Mouse (Mus musculus) heart, embryonic 12.5 days (tissue): Measurements from ENCODE around the gene Eml1. TPM values are rescaled to one million over a fixed set of nuclear protein-coding genes. Genes with fewer than 3 reads are reported as not detected.

Experiments
- ATAC-seq: fragments of 200-750 bp; cut with Nextera tagmentation; 2 replicates; pipeline ENCODE4 v1.8.0; 2017; ENCODE audit warnings: moderate TSS enrichment, moderate library complexity; ENCODE audit not compliant: insufficient number of reproducible peaks, low FRiP score
- H3K27ac ChIP-seq: fragments of 300-500 bp; sonication (generic); 2 replicates; pipeline ENCODE4 v1.5.1; 2016; ENCODE audit warnings: mild to moderate bottlenecking, moderate library complexity; ENCODE audit not compliant: poor library complexity, severe bottlenecking
- H3K27me3 ChIP-seq: fragments of 300-500 bp; sonication (generic); replicated peaks from 2 replicates; pipeline ENCODE4 v1.6.1; 2016; ENCODE audit warnings: mild to moderate bottlenecking, moderate library complexity
- H3K36me3 ChIP-seq: fragments of 300-500 bp; sonication (generic); 2 replicates; pipeline ENCODE4 v1.6.1; 2016; ENCODE audit warnings: mild to moderate bottlenecking, moderate library complexity
- H3K4me1 ChIP-seq: fragments of 300-500 bp; sonication (generic); replicated peaks from 2 replicates; pipeline ENCODE4 v1.6.1; 2016; ENCODE audit warnings: mild to moderate bottlenecking
- H3K4me2 ChIP-seq: fragments of 300-500 bp; sonication (generic); 2 replicates; pipeline ENCODE4 v1.6.1; 2016; ENCODE audit warnings: mild to moderate bottlenecking, moderate library complexity
- H3K4me3 ChIP-seq: fragments of 300-500 bp; sonication (generic); 2 replicates; pipeline ENCODE4 v1.5.1; 2016; ENCODE audit warnings: mild to moderate bottlenecking
- H3K9ac ChIP-seq: fragments of 300-500 bp; sonication (generic); 2 replicates; pipeline ENCODE4 v1.6.1; 2016; ENCODE audit warnings: mild to moderate bottlenecking, moderate library complexity
- H3K9me3 ChIP-seq: fragments of 300-500 bp; sonication (generic); replicated peaks from 2 replicates; pipeline ENCODE4 v1.6.1; 2016; ENCODE audit warnings: mild to moderate bottlenecking, moderate library complexity
- WGBS: fragments of 180-500 bp; shearing (Covaris S2); methylation state at CpG from one replicate; pipeline ENCODE4 v1.1.7; 2016; 5-methylcytosine and 5-hydroxymethylcytosine counted together
- polyA plus RNA-seq: library from polyadenylated mRNA; unstranded; fragments of >200 nt; fragmentation: Nextera tagmentation; extraction: Ambion mirVana; gene quantifications from 2 replicates; pipeline ENCODE4 v1.2.1, GENCODE M21; 2016

The Eml1 gene
- polyA plus RNA-seq, 1 experiment from 2014 or later = 49.5 TPM

DNA sequence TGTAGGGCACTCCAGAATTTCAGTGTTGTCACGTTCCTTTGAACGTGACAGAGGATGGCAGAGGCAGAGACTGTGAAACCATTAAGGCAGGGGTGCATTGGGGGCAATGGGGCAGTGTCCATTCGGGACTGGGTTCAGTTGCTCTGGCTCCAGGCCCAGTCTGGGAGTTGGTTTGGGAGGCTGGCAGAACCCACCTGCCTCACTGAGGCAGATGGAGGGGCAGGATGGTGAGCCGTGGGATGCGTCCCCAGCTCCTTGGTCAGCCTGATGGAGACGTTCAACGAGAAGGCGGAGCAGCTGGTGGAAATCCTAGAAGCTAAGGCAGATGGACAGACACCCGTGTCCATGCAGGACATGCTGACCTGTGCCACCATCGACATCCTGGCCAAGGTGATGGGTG lies 19.8 kb upstream of the Eml1 start:
- H3K9me3 ChIP-seq = peaks cover 3% of the 10 kb centered on the region
- H3K9ac ChIP-seq = no peak overlapping the region
- ATAC-seq = no peak
- no peaks in the 10 kb centered on the region for H3K36me3 ChIP-seq
- H3K4me2 ChIP-seq = no peak overlapping the region
- H3K27ac ChIP-seq = no peak overlapping the region
- no peak overlapping the region for H3K4me3 ChIP-seq
- H3K4me1 ChIP-seq = peaks cover 7% of the 10 kb centered on the region; the same call in 1 of the 2 replicates
- peaks cover 69% of the 10 kb centered on the region for H3K27me3 ChIP-seq
- 81% methylated on average over 10 of the region's 10 CpGs for WGBS

DNA sequence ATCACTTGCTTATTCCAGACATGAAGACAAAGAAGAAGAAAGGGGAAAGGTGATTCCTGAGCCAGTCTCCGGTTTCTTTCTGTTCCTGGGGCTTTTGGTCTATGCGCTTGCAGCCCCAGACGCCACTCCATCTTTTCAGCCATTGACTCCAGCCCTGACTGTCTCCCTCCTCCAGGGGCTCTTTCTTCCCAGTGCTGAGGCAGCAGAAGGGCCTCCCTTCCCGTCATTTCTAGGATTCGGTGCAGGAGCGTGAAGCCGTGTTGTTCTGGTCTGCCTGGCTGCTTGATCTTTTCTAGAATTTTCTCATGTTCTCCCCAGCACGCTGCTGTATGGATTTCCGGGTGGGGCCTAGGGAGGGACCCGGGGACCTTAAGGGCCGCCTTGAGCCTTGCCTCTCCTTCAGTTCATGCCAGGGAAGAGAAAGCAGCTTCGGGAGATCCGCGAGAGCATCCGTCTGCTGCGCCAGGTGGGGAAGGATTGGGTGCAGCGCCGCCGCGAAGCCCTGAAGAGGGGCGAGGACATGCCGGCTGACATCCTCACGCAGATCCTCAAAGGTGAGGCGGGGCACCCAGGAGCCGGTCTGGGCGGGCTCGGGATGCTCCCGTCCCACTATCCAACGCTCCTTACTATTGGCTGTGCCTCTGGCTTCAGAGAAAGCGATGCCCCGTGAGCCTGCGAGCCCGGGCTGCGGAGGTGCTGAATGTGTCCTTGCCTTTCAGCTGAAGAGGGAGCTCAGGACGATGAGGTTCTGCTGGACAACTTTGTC lies 18.2 kb upstream of the Eml1 start:
- H3K4me3 ChIP-seq = peak overlapping the region; percentile 29
- H3K9me3 ChIP-seq = peaks cover 5% of the 10 kb centered on the region
- H3K4me2 ChIP-seq = peak overlapping the region; percentile 66
- peaks cover 71% of the 10 kb centered on the region for H3K27me3 ChIP-seq
- no peaks in the 10 kb centered on the region for H3K36me3 ChIP-seq
- 9% methylated on average over 35 of the region's 35 CpGs for WGBS
- peaks cover 7% of the 10 kb centered on the region; the same call in 1 of the 2 replicates for H3K4me1 ChIP-seq
- peak overlapping the region; percentile 40; the same call in 1 of the 2 replicates for H3K9ac ChIP-seq
- ATAC-seq = no peak
- no peak overlapping the region for H3K27ac ChIP-seq

DNA sequence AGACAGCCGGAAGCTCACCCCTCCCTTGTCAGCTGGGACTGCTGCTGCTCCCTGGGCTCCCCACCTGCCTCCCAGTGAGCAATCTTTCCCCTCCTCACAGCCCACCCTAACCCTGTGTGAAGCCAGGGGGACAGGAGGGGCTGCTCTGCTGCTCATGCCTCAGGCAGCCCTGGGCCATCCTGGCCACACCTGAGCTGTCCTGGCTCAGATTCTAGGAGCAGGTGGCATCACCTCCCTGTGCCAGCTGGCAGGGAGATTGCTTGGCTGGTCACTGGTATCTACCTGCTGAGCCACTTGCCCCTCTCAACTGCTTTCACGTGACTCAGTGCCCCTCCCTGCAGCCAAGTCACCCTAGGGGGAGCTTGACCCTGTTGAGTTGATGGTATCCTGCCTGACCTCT lies 16.5 kb upstream of the Eml1 start:
- Histone ChIP-seq H3K4me2 (no peak overlapping the region), H3K4me3 (no peak overlapping the region), H3K9ac (no peak overlapping the region), H3K27me3 (peaks cover 65% of the 10 kb centered on the region), H3K36me3 (no peaks in the 10 kb centered on the region), H3K27ac (no peak overlapping the region), H3K4me1 (peaks cover 7% of the 10 kb centered on the region; the same call in 1 of the 2 replicates), H3K9me3 (peaks cover 5% of the 10 kb centered on the region)
- ATAC-seq = peak; percentile 58; the same call in 1 of the 2 replicates
- WGBS = 59% methylated on average over 2 of the region's 2 CpGs

DNA sequence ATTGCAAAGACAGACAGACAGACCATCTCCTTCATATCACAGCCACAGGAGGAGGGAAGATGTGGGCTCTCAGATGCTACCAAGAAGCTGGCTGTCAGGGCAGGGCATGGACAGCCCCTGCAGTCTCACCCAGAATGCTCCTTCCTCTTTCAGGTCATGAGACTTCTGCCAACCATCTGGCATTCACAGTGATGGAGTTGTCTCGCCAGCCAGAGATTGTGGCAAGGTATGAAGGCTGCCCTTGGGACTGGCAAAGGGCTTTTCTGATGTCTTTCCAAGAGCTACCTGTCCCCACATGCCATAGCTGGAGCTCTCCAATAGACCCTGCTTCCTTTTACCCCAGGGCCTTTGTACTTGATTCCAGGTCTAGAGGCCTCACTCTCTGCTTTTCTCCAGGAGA lies 15.5 kb upstream of the Eml1 start:
- H3K9me3 ChIP-seq = peaks cover 5% of the 10 kb centered on the region
- peaks cover 55% of the 10 kb centered on the region for H3K27me3 ChIP-seq
- no peak for ATAC-seq
- H3K9ac ChIP-seq = no peak overlapping the region
- H3K27ac ChIP-seq = no peak overlapping the region
- WGBS = 69% methylated on average over 1 of the region's 1 CpGs
- H3K4me1 ChIP-seq = peaks cover 7% of the 10 kb centered on the region; the same call in 1 of the 2 replicates
- H3K4me3 ChIP-seq = no peak overlapping the region
- H3K36me3 ChIP-seq = no peaks in the 10 kb centered on the region
- no peak overlapping the region for H3K4me2 ChIP-seq

DNA sequence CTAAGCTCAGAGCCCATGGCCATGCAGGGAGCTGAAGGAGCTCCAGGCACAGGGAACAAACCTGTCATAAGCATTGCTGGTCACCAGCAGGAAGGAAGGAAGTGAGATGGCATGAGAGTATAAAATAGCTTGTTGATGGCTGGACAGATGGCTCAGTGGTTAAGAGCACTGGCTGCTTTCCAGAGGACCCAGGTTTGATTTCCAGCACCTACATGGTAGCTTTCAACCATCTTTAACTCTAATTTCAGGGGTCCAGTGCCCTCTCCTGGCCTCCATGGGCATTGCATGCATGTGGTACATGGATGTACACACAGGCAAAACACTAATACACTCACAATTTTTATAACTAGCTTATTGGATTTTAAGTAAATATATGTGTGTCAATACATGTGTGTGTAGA lies 14.8 kb upstream of the Eml1 start:
- Histone ChIP-seq H3K4me2 (no peak overlapping the region), H3K27ac (no peak overlapping the region), H3K27me3 (peaks cover 51% of the 10 kb centered on the region), H3K9me3 (peaks cover 5% of the 10 kb centered on the region), H3K36me3 (no peaks in the 10 kb centered on the region), H3K4me3 (no peak overlapping the region), H3K4me1 (peaks cover 7% of the 10 kb centered on the region; the same call in 1 of the 2 replicates), H3K9ac (no peak overlapping the region)
- ATAC-seq = no peak

DNA sequence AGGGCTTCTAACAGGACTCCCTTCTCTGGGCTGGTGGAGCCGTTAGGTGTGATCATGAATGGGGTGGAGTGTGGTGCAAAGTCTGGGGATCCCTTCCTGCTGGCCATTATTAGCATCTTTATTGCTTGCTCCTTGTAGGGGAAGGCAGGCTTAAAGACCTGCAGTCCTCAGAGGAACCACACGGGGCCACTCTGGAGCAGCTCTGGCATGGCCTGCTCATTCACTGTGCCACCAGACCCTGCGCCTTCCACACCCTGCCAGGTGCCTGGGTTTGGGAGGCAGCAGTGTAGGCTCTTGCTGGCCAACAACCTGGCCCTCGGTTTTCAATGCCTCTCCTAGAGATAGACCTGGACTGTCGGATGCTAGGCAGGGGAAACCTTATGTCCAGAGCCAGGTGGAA lies 7.0 kb upstream of the Eml1 start:
- H3K9ac ChIP-seq = no peak overlapping the region
- no peak overlapping the region for H3K4me2 ChIP-seq
- H3K4me3 ChIP-seq = no peak overlapping the region
- WGBS = 4% methylated on average over 5 of the region's 5 CpGs
- H3K27me3 ChIP-seq = peaks cover 9% of the 10 kb centered on the region; the same call in 1 of the 2 replicates
- peak; percentile 48; the same call in 1 of the 2 replicates for ATAC-seq
- no peaks in the 10 kb centered on the region for H3K36me3 ChIP-seq
- H3K9me3 ChIP-seq = no peaks in the 10 kb centered on the region
- peaks cover 5% of the 10 kb centered on the region for H3K4me1 ChIP-seq
- no peak overlapping the region for H3K27ac ChIP-seq

DNA sequence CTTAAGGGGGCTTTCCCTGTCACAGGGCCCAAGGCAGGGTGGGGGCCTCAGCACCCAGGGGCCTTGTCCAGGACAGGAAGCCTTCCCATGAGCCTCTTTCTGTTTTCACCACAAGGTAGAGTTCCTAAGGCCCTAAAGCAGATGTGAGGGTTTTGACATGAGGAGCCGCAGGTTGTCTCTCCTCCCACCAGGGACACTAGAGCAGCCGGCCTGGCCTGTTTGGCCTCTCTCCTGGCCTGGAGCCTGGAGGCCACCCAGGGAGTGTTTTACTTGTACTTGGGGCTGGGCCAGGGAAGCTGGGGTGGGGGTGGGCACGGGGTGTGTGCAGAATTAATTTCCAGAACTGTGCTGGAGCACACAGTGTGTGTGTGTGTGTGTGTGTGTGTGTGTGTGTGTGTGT lies 5.4 kb upstream of the Eml1 start:
- no peak for ATAC-seq
- no peak overlapping the region for H3K9ac ChIP-seq
- H3K9me3 ChIP-seq = no peaks in the 10 kb centered on the region
- H3K36me3 ChIP-seq = no peaks in the 10 kb centered on the region
- H3K4me3 ChIP-seq = no peak overlapping the region
- H3K4me2 ChIP-seq = no peak overlapping the region
- H3K27ac ChIP-seq = no peak overlapping the region
- H3K4me1 ChIP-seq = peaks cover 20% of the 10 kb centered on the region
- WGBS = 36% methylated on average over 3 of the region's 3 CpGs
- H3K27me3 ChIP-seq = peaks cover 9% of the 10 kb centered on the region; the same call in 1 of the 2 replicates

DNA sequence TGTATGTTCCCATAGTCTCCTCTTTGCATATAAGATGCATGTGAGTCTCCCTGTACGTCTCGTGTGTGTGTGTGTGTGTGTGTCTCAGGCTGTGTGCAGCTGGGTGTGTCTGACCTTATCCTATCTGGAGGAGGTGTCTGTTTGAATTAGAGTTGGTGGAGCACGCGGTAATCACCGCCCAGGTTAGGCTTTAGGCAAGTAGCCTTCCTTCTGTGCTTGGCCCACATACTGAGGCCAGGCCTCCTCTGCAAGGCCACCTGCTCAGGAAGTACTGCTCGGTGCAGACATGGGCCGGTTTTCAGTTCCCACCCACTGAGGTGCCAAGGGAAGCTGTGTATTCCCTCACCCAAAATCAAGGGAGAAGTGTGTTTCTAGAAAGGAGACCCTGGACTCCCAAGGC lies 4.9 kb upstream of the Eml1 start:
- 67% methylated on average over 7 of the region's 7 CpGs for WGBS
- H3K27ac ChIP-seq = no peak overlapping the region

DNA sequence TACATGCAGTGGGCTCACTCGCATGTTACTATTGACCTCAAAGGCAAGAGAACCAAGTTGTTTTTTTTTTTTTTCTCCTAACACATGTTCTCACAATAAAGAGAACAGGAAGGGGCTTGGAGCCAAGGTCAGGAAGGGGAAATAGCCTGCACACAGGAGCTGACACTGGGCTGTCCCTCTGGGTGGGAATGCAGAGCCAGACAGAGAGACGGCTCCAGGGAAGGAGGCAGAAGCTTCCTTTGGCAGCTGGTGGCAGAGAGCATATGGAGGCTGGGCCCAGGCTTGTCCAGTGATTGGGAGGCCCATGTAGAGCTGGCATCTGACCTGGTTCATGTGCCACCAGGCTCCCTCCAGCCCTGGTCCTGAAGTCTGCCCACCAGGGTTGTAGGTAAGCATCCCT lies 2.8 kb upstream of the Eml1 start:
- no peak overlapping the region for H3K4me2 ChIP-seq
- H3K4me3 ChIP-seq = no peak overlapping the region
- peaks cover 44% of the 10 kb centered on the region for H3K4me1 ChIP-seq
- 72% methylated on average over 2 of the region's 2 CpGs for WGBS
- no peaks in the 10 kb centered on the region for H3K27me3 ChIP-seq
- H3K9ac ChIP-seq = no peak overlapping the region
- no peak for ATAC-seq
- no peak overlapping the region for H3K27ac ChIP-seq
- H3K36me3 ChIP-seq = no peaks in the 10 kb centered on the region
- H3K9me3 ChIP-seq = no peaks in the 10 kb centered on the region

More for the DNA sequence above, 4.9 kb upstream of the Eml1 start:
- peaks cover 25% of the 10 kb centered on the region for H3K4me1 ChIP-seq
- no peak overlapping the region for H3K4me2 ChIP-seq
- no peaks in the 10 kb centered on the region for H3K36me3 ChIP-seq
- H3K9me3 ChIP-seq = no peaks in the 10 kb centered on the region
- no peak overlapping the region for H3K9ac ChIP-seq
- H3K4me3 ChIP-seq = no peak overlapping the region
- H3K27me3 ChIP-seq = peaks cover 7% of the 10 kb centered on the region; the same call in 1 of the 2 replicates
- ATAC-seq = no peak

DNA sequence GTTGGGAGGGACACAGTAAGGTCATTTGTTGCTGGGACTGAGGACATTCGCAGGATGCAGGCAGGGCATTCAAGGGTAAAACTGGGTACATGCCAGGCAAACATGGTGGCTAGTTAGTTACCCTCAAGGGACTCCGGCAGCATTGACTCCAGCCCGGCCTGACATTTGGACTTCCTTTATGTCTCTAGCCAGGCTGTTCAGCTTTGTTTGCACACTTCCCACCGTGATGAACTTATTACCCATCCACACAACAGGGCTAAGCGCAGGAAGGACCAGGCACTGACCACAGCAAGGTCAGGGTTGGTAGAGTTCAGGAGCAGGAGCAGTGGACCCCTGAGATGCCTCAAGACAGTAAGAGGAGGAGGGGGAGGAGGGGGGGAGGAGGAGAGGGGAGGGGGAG lies 1.8 kb upstream of the Eml1 start:
- Histone ChIP-seq H3K27me3 (no peaks in the 10 kb centered on the region), H3K4me2 (no peak overlapping the region), H3K36me3 (no peaks in the 10 kb centered on the region), H3K9me3 (no peaks in the 10 kb centered on the region), H3K27ac (no peak overlapping the region), H3K9ac (no peak overlapping the region), H3K4me1 (peaks cover 54% of the 10 kb centered on the region), H3K4me3 (no peak overlapping the region)
- ATAC-seq = no peak
- 69% methylated on average over 5 of the region's 5 CpGs for WGBS

DNA sequence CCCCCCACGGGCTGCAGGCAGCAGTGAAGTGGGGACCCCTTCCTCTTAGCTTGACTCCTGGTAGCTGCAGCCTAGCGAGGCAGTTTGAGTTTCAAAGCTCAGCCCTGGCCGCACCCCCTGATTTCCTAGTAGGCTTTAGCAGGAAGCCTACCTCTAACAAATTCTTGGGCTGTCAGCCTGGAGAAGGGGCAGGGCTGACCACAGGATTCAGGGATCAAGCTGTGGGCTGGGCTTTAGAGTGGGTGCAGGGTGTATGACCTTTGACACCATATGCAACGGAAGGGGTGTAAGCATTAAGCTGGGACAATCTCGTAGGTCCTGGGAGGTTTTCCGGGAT lies 640 bp downstream of the Eml1 start:
- Histone ChIP-seq H3K4me3 (peak overlapping the region; percentile 43), H3K27ac (peak overlapping the region; percentile 80), H3K36me3 (no peaks in the 10 kb centered on the region), H3K27me3 (no peaks in the 10 kb centered on the region), H3K9ac (peak overlapping the region; percentile 68), H3K9me3 (no peaks in the 10 kb centered on the region), H3K4me2 (peak overlapping the region; percentile 66), H3K4me1 (peaks cover 61% of the 10 kb centered on the region)
- 0 out of 2 replicates have a peak, but pooled peaks have one; percentile 6 for ATAC-seq
- 65% methylated on average over 6 of the region's 6 CpGs for WGBS

DNA sequence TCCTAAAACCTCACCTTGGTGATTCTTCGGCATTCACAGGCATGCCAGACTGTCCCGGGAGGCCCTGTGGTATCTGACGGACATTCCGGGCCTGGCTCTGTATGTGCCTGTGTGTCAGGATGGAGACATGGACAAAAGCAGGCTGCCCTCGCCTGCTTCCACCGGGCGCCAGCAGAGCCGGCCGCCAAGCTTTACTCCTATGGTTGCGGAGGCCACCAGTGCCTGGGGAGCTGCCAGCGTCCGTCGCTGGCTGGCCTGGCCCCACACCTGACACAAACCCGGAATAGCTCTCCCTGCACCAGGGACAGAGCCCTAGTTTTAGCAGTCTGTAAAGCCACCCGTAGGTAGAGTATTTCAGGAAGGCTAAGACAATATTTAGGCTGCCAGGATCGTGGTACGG lies 1.5 kb downstream of the Eml1 start:
- no peaks in the 10 kb centered on the region for H3K27me3 ChIP-seq
- H3K27ac ChIP-seq = peak overlapping the region; percentile 62
- H3K4me3 ChIP-seq = peak overlapping the region; percentile 1; the same call in 1 of the 2 replicates
- H3K9me3 ChIP-seq = no peaks in the 10 kb centered on the region
- H3K4me1 ChIP-seq = peaks cover 61% of the 10 kb centered on the region
- no peak for ATAC-seq
- no peaks in the 10 kb centered on the region for H3K36me3 ChIP-seq
- 56% methylated on average over 17 of the region's 17 CpGs for WGBS
- H3K4me2 ChIP-seq = peak overlapping the region; percentile 66
- no peak overlapping the region for H3K9ac ChIP-seq
